Mouse (Mus musculus) T-cell, adult 66 days (primary cell): ENCODE data around the gene Chst8. TPM values are rescaled to one million over a fixed set of nuclear protein-coding genes. Genes with fewer than 3 reads are reported as not detected.

Experiments
- total RNA-seq, 2 experiments: library from RNA; stranded (reverse); gene quantifications; 3 replicates in 1 of 2; 4 replicates in 1 of 2; pipeline ENCODE4 v1.2.4; 2023

Gene Chst8
- not detected for total RNA-seq

DNA sequence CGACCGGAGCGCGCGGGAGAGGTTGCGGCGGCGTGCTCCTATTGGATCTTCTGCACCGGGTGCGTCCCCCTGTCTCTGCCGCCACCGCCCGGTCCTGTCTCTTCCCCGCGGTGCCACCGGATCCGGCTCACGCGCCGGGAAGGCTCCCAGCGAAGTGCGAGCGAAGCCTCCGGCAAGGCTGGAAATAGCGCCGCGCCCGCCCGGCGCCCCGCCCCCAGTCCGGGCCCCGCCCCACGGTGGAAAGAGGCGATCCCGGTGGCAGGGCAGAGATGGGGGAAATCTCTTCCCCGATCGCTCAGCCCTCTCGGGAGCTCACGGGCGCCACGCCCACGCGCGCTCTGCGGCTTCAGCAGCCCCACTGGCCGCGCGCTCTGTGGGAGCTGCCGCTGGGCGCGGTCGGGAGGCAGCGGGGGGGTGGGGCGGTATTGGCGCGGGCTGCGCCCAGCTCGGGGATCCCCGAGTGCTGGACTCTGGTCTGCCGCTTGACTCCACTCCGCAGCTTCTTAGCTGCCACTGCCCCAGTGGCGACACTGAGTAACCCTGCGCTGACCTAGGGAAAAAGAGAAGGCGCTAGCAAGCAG is at the start of gene Chst8:
Gene Chst8 (minus strand): TSS at position 181 of the 581 bp plus-strand sequence.

GRCm38 (mm10) chr7:34656632-34657031 is 155.9 kb downstream of the Chst8 start, which contains the start of gene Kctd15:
Gene Kctd15 (minus strand): TSS chr7:34656732.

Other genes starting within 250 kb of the Chst8 start
- under 1 TPM; 0.39 to 0.52 TPM for gene Kctd15, start 156.0 kb downstream of the Chst8 start, total RNA-seq
- gene Pepd, start 99.7 kb upstream of the Chst8 start, total RNA-seq: 10 to 100 TPM; 31.6 to 31.8 TPM
- gene Cebpg, start 243.9 kb upstream of the Chst8 start, total RNA-seq: 10 to 100 TPM; 31.4 to 31.6 TPM